Mouse (Mus musculus) embryo, embryonic 11 days (tissue): ENCODE results near the gene Mtfmt.

Source experiments
- DNase-seq: peaks from one replicate; pipeline ENCODE4 v3.0.0-alpha.2; 2015

Mtfmt gene

DNA sequence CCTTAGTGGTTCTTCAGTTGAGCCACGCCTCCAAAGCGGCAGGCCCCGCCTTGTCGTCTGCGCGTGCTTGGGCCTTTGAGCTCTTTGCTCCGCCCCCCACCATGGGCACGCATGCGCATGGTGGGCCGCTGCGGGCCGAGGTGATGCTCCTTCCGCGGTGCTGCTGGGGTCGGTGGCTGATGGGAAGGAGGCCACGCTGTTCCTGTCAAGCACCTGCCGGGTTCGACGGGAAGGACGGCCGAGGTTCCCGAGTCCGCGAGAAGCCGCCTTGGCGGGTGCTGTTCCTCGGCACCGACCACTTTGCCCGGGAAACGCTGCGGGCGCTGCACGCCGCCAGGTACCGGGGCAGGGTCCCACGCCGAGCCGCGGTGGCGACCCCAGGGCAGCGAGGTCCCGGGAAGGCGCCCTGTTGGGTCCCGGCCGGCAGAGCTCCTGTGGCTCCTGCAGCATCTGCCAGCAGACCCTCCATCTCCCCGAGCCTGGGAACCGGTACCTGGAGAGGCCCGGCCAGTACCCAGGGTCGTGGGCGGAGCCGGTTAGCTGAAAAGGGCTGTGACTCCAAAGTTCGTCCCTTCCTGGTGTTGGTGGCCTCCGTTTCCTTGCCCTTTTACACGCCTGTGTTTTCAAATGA lies at the start of gene Mtfmt:
Mtfmt (plus strand) TSS at position 112 of the 631 bp plus-strand sequence.
- peak; percentile 97 for DNase-seq

DNA sequence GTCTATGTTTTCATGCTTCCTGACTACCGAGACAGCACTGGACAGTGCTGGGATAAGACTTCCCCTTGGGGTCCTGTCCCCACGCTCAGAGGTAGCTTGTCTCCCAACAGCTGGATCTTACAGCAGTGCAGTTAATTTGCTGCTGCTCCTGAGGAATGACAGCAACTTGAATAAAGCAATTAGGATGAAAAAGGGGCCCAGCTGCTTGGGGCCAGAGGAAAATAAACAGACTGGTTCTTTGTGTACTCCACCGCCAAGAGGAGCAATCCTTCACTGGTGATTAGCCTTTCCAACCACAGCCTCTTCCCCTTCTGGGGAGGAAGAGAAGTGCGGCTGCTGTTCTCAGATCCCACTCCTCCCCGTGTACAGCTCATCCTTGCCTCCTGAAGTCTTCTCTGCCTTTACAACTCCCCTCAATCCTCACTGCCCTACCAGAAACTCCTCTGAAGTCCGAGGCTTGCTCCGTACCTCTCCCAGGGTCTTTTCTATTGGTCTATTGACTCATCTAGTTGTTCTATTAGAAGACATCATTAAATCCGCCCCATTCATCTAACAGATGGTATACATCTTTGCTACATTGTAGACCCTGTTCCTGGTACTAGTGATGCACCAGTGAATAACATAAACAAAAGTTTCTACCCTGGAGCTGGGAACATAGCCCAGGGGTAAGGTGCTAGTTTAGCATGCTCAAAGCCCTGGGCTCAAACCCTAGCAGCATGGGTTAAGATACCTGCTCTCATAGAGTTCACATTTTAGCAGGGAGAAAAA lies 49.0 kb upstream of the Mtfmt start:
- DNase-seq, result peak; percentile 46

DNA sequence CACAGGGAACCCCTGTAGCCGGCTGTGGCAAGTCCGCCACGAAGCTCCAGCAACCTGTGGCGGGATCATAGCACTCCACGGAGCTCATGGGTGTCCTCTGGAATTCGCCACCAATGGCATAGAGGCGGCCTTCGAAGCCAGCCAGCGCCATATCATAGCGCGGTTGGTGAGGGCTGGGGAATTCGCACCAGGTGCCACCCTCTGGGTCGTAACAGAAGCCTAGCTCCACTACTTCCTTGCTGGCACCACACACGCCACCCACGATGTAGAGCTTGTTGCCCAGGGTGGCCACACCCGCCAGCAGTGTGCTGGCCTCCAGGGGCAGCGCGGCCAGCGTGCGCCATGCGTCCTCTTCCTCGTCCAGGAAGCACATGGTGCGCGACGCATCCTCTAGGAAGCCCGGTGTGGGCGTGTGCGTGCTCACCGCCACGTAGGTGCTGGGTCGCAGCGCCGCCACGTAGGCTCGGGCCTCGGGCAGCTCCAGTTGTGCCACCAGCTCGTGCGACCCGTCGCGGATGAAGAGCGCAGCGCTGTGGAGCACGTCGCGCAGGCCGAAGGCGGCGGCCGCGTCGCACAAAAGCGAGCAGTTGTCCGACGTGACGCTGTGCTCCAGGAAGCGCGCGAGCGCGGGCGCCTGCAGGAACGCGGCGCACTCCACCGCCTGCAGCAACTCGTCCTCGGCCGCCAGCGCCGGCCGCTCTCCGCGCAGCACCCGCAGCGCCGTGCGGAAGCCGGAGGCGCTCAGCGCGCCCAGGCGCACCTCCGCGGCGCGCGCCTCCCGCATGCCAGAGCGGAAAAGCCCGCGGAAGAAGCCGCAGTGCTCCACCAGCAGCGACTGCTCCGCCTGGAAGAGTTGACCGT lies 44.6 kb upstream of the Mtfmt start:
- DNase-seq, result peak; percentile 70

DNA sequence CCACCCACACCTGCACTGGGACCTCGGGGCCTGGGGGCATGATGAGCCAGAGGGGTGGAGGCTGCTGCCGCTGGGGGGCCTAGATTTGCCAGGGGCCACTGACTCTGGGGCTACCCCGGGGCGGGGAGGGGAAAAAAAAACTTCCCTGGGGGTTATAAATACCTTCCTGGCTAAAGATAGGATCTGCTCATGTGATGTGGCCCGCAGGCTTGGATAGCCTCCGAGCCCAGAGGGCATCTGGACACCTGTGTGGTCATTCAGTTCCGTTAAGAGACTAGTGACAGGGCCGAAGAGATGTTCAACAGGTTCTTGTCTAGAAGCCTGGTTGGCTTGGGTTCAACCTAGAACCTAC lies 44.0 kb upstream of the Mtfmt start, which contains the start of gene Kbtbd13:
Kbtbd13 (minus strand) TSS at position 40 of the 352 bp plus-strand sequence.
- no peak for DNase-seq

DNA sequence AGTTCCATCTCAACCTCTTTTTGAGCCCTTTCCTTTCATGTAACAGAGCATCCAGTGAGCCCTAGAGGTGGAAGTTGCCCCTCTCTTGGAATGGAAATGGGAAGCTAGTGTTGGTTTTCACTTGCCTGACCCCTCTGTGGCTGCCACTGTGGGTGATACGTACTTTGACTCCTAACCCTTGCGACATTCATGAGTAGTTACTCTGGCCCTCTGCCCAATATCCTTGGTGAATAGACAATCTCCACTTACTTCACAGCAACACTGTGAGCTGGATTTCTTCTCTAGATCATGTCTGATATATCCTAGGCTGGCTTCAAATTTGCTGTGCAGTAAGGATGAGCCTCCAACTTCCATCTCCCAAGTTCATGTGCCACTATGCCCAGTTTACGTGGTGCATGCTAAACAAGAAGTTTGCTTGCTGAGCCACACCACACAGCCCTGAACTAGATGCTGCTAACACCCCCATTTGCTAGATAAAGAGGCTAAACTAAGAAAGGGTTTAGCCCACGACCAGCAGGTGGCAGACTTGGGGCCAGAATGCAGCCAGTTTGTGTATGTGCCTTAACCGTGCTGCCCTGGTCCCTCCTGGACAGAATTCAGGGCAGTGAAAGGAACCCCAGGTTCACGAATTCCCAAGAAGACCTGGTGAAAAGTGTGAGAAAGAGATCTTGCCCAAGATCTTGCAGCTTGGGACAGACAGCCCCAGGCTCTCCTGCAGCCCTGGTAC lies 42.8 kb upstream of the Mtfmt start:
- DNase-seq, result peak; percentile 76

DNA sequence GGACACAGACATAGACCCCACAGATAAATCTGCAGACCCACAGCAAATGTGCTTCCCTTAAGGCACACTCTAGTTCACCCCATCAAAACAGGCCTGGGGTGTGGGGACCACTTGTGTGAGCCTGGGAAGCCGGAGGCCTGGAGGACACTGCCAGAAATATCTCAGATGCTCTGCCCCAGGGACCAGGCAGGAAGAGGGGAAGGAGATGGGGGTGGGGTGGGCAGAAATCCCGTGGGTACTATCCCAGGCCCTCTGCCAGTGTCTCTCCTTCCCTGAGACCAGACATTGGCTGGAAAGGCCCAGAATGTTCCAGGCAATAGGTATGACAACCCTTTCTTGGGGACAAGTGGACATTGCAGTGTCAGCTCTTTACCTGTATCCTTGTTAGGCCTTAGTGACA lies 42.0 kb upstream of the Mtfmt start:
- no peak for DNase-seq

DNA sequence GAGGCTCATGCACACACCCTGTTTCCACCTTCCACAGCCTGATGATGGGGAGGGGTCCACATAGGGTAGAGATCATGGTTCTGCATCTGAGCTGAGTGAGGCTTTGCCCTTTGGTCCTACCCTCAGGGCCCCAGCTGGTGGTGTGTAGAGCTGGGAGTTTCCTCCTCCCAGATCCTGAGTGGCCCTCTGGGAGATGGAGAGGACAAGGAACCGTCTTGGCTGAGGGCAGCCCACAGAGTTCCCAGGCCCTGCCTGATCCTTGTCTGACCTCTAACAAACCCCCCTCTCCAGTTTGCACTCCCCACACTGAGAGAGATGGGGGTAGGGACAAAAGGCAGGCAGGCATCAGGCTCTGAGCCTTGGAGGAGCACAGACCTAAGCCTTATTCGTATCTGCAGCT lies 41.2 kb upstream of the Mtfmt start:
- no peak for DNase-seq

DNA sequence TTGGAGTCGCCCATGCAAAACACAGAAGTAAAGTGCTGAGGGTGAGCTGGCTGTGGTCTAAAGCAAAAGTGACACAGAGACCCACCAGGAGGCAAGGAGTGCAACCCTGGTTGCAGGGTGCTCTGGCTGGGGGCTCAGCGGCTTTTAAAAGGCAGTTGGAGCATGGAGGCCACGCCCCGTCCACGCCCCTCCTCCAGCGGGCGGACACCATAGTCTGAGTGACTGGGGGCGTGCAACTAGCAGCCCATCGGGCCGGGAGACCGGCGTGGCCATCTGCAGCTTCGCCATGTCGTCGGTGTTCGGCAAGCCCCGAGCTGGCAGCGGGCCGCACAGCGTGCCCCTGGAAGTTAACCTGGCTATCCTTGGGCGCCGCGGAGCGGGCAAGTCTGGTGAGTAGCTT lies 37.3 kb upstream of the Mtfmt start, which contains the start of gene Rasl12:
Rasl12 (plus strand) TSS at position 228 of the 400 bp plus-strand sequence.
- DNase-seq, result peak; percentile 91

DNA sequence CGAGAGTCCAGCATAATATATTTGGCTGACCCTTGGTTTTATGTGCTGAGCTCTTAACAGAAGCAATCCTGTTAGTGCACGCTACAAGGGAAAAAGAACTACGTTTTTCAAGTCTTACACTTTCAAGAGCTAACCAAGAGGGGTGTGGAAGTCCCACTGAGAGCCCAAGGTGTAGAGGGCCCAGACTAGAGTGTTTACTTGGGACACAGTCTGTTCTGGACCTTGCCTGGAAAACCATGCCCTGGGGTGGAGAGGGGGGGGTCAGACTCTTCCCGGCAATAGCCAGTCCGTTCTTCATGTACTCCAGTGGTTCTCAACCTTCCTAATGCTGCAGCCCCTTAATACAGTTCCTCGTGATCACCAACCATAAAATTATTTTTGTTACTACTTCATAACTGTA lies 35.6 kb upstream of the Mtfmt start:
- no peak for DNase-seq

DNA sequence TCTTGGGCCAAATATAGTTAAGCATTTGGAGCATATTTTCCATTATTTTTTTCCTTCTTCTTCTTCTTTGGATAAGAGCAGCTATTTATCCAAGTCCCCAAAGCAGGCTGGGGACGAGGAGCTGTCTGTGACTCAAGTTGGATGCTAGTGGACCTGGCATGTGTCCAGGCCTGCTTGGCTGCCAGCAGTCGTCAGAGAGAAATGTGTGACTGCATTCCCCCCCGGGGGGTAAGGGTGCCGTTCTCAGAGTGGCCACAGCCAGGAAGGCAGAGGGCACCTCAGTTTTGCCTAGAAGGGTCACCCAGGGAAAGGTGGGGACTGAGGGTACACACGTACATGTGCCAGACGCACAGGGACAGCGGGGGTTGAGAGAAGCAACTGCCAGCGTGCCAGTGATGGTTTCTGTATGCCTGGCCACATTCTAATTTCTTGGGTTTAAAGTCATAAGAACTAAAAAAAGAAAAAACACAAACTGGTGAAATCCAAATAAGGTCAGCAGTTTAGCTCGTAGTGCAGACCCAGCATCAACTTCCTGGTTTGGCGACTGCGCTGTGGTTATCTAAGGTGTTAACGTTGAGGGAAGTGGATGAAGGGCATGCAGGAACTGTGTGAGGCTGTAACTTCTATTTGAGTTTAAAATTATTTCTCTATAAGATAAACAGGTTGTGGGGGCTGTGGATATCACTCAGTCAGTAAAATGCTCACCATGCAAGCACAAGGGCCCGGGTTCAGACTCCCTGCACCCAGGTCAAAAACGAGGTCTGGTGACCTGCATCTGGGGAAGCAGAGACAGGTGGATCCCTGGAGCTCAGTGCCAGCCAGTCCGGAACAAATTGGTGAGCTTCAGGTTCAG lies 31.0 kb upstream of the Mtfmt start:
- DNase-seq, result no peak

DNA sequence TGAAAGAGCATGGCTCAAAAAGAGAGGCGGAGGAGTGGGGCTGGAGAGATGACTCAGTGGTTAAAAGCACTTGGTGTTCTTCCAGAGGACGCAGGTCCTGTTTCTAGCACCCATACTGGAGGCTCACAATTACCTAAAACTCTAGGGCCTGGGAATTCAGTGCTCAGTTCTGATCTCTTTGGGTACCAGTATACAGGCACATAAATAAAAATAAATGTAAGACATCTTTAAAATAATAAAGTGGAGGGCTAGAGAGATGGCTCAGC lies 30.5 kb upstream of the Mtfmt start:
- DNase-seq, result no peak

DNA sequence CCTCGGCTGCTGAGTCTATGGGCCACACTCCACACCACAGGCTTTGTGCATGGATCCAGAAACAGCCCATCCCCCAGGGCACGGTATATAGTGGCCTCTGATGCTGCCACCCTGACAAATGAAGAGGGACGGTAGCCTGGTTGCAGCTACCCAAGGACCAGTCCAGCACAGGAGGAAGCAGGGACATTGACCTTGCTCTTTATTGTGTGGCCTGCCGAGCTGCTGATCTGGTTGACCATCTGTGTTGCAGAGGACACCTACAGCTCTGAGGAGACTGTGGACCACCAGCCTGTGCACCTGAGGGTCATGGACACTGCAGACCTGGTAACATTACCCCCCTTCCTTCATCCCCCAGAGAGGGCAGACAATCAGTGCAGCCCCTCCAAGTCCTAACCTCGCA lies 28.3 kb upstream of the Mtfmt start:
- no peak for DNase-seq

DNA sequence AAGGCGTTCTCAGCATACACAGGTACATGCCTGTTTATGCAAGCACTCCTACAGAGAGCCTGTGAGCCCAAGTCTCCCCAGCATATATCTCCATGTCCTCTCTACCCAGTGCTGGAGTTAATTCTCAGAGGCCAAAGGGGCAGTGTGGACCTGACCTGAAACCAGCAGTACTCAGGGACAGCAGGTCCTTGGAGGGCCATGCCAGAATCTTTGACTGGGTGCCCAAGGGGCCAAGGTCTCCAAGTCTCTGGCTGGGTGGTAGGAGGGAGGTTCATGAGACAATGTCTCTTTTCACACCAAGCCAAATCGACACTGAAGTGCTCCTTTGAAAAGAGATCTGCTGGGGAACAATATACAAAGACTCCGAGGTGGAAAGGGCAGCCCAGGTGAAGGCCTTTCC lies 27.7 kb upstream of the Mtfmt start:
- no peak for DNase-seq

DNA sequence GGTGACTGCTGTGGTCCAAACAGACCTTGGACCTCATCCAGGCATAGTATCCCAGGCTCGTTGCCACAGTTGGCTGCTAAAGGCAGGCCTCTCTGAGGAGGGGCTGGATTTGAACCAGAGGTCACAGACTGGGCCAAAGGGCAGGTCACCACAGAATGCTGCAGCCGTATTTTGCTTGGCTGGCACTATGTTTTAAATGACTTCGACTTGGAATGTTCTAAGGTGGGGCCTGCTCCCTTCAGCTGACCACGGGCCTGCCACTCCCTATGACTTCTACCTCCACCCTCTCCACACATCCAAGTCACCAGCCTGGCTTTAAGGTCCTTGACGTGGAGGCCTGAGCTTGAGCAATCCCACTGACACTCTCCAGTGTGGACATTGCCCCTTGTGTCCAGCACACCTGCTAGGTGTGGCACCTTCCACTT lies 26.7 kb upstream of the Mtfmt start:
- DNase-seq, result no peak

DNA sequence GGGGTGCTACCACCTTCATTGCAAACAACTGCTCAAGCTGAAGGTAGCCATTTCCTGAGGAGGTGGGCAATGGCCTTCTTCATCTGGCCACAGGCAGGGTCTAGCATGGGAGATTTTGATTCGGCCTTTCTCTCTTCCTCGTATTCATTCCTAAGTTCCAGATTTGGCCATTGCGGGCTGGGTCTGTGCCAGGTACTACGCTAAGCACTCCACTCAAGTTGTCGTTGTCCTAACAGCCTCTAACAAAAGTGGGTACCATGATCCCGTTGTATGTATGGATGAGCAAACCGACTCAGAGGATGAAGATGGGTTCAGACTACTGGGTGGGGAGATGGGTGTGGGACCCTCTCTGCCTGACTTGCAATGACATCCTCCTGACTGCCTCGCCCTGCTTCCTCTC lies 25.2 kb upstream of the Mtfmt start:
- no peak for DNase-seq

DNA sequence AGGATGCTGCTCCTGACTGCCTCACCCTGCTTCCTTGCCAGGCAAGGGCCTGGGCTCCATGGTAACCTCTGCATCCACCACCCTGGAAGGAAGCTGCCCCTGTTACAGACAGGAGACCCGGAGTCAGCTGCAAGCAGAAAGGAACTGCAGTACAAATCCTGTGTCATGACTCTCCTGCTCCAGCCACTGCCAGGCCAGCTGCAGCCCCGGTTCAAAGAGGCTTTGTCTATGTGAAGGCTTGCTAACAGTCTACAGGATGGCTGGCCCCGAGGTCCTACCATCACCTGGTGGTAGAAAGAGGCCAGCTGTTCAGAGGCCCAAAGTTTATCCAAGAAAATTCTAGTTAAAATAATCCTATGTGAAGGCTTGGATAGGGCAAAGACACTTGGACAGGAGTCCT lies 24.3 kb upstream of the Mtfmt start:
- no peak for DNase-seq

DNA sequence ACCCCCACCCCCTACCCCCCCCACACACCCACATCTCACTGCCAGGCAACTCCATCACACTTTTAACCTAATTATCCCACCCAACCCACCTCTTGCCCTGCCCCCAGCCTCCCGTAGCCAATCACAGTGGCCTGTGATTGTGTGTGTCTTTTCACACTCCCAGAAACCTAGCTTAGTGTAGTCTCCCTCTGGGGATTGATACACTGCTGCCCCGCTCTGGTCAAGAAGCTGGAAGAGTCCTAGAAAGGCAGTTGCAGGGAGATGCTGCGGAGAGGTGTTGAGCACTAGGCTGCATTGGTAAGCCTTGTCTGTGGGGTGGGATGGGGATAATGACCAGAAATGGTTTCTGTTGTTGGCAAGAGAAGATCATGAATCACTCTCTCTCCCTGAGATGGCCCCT lies 17.8 kb upstream of the Mtfmt start:
- DNase-seq, result no peak

DNA sequence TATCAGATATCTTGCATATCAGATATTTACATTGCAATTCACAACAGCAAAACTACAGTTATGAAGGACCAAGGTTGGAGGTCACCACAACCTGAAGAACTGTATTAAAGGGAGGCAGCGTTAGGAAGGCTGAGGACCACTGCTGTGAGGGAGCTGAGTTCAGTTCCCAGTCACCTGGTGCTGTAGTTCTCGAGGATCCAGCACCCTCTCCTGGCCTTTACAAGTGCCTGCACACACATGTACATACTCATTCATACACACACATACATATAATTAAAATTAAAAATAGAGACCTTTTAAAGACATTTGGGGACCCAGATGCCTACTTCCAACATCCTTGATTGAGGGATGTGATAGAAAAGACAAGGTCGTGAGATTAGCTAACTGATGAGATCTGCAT lies 15.9 kb upstream of the Mtfmt start:
- DNase-seq, result no peak

DNA sequence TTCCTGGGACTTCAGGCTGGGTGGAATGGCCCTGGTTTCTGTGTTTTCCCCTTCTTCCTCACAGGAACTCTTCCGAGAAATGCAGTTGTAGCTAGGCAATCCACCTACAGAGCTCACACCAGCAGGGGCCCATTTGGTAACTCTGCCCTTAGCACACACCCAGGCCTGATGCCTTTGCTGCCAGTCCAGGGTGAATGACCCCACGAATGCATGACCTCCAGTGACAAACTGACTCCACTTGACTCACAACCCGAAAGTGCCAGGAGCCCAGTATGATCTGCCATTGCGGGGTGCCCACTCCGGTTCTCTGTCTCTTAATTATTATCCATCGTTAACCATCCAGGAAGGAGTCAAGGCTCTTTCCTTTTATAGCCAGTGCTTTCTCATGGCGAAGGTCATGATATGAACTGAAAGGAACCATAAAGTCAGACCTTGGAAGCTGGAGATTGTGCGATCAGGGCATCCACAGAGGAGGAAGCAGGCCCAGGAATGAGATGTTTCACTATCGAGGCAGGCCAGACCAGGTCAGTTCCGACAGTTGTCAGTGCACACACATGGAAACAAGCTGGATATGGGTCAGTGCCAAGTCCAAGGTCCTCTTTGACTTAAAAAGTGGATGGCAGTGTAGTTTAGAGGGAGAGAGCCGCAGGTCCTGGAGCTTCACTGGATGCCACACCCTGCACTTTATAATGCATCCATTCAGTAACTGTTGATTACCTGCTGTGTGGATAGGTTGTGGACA lies 12.7 kb upstream of the Mtfmt start, which contains the start of gene Slc51b:
Slc51b (minus strand) TSS at position 196 of the 742 bp plus-strand sequence.
- no peak for DNase-seq

DNA sequence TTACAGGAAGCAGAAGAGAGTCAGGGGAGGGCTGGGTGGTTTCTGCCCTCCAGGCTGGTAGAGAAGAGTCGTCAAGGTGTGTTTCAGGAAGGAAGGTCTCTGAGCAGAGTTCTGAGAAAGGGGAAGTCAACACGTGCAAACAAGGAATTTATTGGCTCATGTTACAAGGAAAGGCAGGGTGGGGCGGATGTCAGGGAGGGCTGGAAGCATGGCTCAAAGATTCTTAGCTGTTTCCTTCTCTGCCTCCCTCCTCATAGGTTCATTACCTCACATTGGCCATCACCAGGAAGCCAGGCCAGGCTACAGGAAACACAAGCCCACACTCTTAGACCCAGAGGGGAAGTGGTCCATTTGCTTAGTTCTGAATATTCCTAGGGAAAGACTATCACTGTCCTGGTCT lies 11.2 kb upstream of the Mtfmt start:
- no peak for DNase-seq

DNA sequence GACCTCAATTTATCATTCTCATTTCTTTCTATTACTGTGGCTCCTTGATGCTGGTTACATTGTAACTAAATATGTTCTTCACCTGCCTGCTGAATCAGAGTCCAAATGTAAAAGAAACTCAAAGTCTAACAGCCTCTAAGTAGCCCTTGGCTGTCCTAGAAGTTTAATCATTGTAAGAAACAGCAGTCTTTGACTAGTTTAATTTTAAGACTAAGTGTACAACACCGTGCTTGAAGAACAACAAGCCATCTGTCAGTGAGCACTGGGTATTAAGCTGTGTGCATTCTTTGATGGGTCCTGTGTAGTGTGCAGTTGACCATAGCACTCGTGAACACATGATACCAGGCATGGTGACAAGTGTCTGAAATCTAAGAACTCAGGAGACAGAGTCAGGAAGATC lies 8.1 kb upstream of the Mtfmt start:
- no peak for DNase-seq
